19 mouse cellular contexts compared by ENCODE assay signal in the genomic region with DNA sequence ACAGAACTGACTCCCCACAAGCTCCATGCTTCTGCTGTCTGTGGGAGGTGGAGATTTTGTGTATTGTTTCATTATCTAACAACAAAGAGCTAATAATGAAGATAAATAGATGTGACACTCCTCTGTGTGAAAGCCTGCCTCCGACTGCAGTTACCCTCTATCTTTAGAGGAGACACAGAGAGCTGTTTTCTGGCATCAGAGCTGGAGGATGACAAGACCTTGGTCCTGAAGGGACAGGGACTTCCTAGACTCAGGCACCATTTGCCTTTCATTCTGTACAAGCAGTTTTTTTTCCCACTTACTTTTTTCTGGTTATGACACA. TPM values are rescaled to one million over a fixed set of nuclear protein-coding genes. Genes with fewer than 3 reads are reported as not detected.
DNase-seq lines count a peak whose midpoint lies in the region; ATAC-seq and TF ChIP-seq lines count a peak whose summit lies in the region.
"Had no signal": no experiment of that assay in that cellular context is flagged by ENCODE, and none has a peak within 500 bp of the region (broad histone marks: within the 10 kb centered on the region; RNA-seq: fewer than 3 reads in every experiment).

No protein-coding gene starts in this region.

- TF ChIP-seq CTCF in hindbrain, postnatal 0 days (IDR thresholded peaks at IDR 0.05; ENCODE audit: low read depth), result no peak

- no peaks in the 10 kb centered on the region for H3K27me3 ChIP-seq in forebrain, embryonic 12.5 days
- no peaks in the 10 kb centered on the region for H3K27me3 ChIP-seq in forebrain, embryonic 10.5 days (ENCODE audit: poor library complexity, severe bottlenecking)
- H3K27me3 ChIP-seq in neural tube, embryonic 11.5 days (ENCODE audit: control insufficient read depth, insufficient read depth, low read length), result no peaks in the 10 kb centered on the region
- no peaks in the 10 kb centered on the region for H3K27me3 ChIP-seq in hindbrain, postnatal 0 days (ENCODE audit: insufficient read depth, low read length)
- H3K27me3 ChIP-seq in intestine, embryonic 16.5 days (replicated peaks; ENCODE audit: control insufficient read depth, insufficient read depth, low read length), result no peaks in the 10 kb centered on the region
- H3K27me3 ChIP-seq: heart, embryonic 15.5 days; liver, embryonic 12.5 days had no signal

- no peak overlapping the region for H3K9ac ChIP-seq in forebrain, embryonic 12.5 days
- no peak overlapping the region for H3K9ac ChIP-seq in neural tube, embryonic 11.5 days (ENCODE audit: low read length)
- H3K9ac ChIP-seq in hindbrain, postnatal 0 days (replicated peaks; ENCODE audit: low read length), result no peak overlapping the region
- no peak overlapping the region for H3K9ac ChIP-seq in intestine, embryonic 16.5 days (ENCODE audit: low read depth, low read length)
- H3K9ac ChIP-seq: heart, embryonic 15.5 days; liver, embryonic 12.5 days; lung, embryonic 14.5 days had no signal

- 44% methylated on average over 1 of the region's 1 CpGs for WGBS in forebrain, embryonic 12.5 days
- 42% methylated on average over 1 of the region's 1 CpGs for WGBS in forebrain, embryonic 10.5 days
- 17% methylated on average over 1 of the region's 1 CpGs for WGBS in neural tube, embryonic 11.5 days
- WGBS in hindbrain, postnatal 0 days, result 10% methylated on average over 1 of the region's 1 CpGs
- WGBS in intestine, embryonic 16.5 days, result 34% methylated on average over 1 of the region's 1 CpGs

- ATAC-seq in forebrain, embryonic 12.5 days (ENCODE audit: low FRiP score), result no peak
- peak; percentile 47; the same call in 1 of the 2 replicates for ATAC-seq in neural tube, embryonic 11.5 days (ENCODE audit: insufficient read depth, low FRiP score, low TSS enrichment)
- peak; percentile 62 for ATAC-seq in hindbrain, postnatal 0 days
- no peak for ATAC-seq in intestine, embryonic 16.5 days
- ATAC-seq: liver, embryonic 12.5 days had no signal

- H3K9me3 ChIP-seq in forebrain, embryonic 12.5 days, result no peaks in the 10 kb centered on the region
- H3K9me3 ChIP-seq in forebrain, embryonic 10.5 days, result no peaks in the 10 kb centered on the region
- no peaks in the 10 kb centered on the region for H3K9me3 ChIP-seq in neural tube, embryonic 11.5 days (ENCODE audit: control insufficient read depth, low read length)
- H3K9me3 ChIP-seq in hindbrain, postnatal 0 days (ENCODE audit: low read length), result no peaks in the 10 kb centered on the region
- no peaks in the 10 kb centered on the region for H3K9me3 ChIP-seq in intestine, embryonic 16.5 days (ENCODE audit: control insufficient read depth, low read length)
- H3K9me3 ChIP-seq: heart, embryonic 15.5 days; liver, embryonic 12.5 days had no signal

- H3K27ac ChIP-seq in forebrain, embryonic 12.5 days, result peak overlapping the region; percentile 31; the same call in 1 of the 2 replicates
- H3K27ac ChIP-seq in forebrain, embryonic 10.5 days, result no peak overlapping the region
- peak overlapping the region; percentile 76 for H3K27ac ChIP-seq in neural tube, embryonic 11.5 days (ENCODE audit: low read depth, low read length)
- peak overlapping the region; percentile 49; the same call in 1 of the 2 replicates for H3K27ac ChIP-seq in hindbrain, postnatal 0 days
- no peak overlapping the region for H3K27ac ChIP-seq in intestine, embryonic 16.5 days (ENCODE audit: low read length)
- H3K27ac ChIP-seq: heart, adult 2 months; heart, embryonic 15.5 days; liver, embryonic 12.5 days; stomach, postnatal 0 days had no signal

- no peak overlapping the region for H3K4me2 ChIP-seq in forebrain, embryonic 12.5 days
- H3K4me2 ChIP-seq in neural tube, embryonic 11.5 days (ENCODE audit: low read depth), result no peak overlapping the region
- no peak overlapping the region for H3K4me2 ChIP-seq in hindbrain, postnatal 0 days (ENCODE audit: low read depth, low read length)
- no peak overlapping the region for H3K4me2 ChIP-seq in intestine, embryonic 16.5 days (ENCODE audit: low read depth, low read length)
- H3K4me2 ChIP-seq: heart, embryonic 15.5 days; liver, embryonic 12.5 days; lung, embryonic 14.5 days had no signal

- no peak overlapping the region for H3K4me3 ChIP-seq in forebrain, embryonic 12.5 days (replicated peaks)
- no peak overlapping the region for H3K4me3 ChIP-seq in forebrain, embryonic 10.5 days
- no peak overlapping the region for H3K4me3 ChIP-seq in neural tube, embryonic 11.5 days (ENCODE audit: low read depth, low read length)
- no peak overlapping the region for H3K4me3 ChIP-seq in hindbrain, postnatal 0 days (ENCODE audit: low read length)
- no peak overlapping the region for H3K4me3 ChIP-seq in intestine, embryonic 16.5 days (ENCODE audit: low read length)
- H3K4me3 ChIP-seq: heart, adult 2 months; heart, embryonic 15.5 days; liver, embryonic 12.5 days had no signal

- peaks cover 7% of the 10 kb centered on the region; the same call in 1 of the 2 replicates for H3K36me3 ChIP-seq in forebrain, embryonic 12.5 days (replicated peaks)
- peaks cover 16% of the 10 kb centered on the region for H3K36me3 ChIP-seq in forebrain, embryonic 10.5 days (replicated peaks)
- no peaks in the 10 kb centered on the region for H3K36me3 ChIP-seq in neural tube, embryonic 11.5 days (ENCODE audit: control insufficient read depth, insufficient read depth, low read length)
- no peaks in the 10 kb centered on the region for H3K36me3 ChIP-seq in hindbrain, postnatal 0 days (ENCODE audit: insufficient read depth, low read length)
- no peaks in the 10 kb centered on the region for H3K36me3 ChIP-seq in intestine, embryonic 16.5 days (ENCODE audit: control insufficient read depth, insufficient read depth, low read length)
- H3K36me3 ChIP-seq: heart, embryonic 15.5 days; liver, embryonic 12.5 days had no signal

- peaks cover 12% of the 10 kb centered on the region; the same call in 1 of the 2 replicates for H3K4me1 ChIP-seq in forebrain, embryonic 12.5 days
- peaks cover 10% of the 10 kb centered on the region for H3K4me1 ChIP-seq in forebrain, embryonic 10.5 days
- H3K4me1 ChIP-seq in neural tube, embryonic 11.5 days (ENCODE audit: control insufficient read depth, insufficient read depth, low read length), result peaks cover 15% of the 10 kb centered on the region
- H3K4me1 ChIP-seq in hindbrain, postnatal 0 days (ENCODE audit: insufficient read depth, low read length), result no peaks in the 10 kb centered on the region
- no peaks in the 10 kb centered on the region for H3K4me1 ChIP-seq in intestine, embryonic 16.5 days (ENCODE audit: control insufficient read depth, insufficient read depth, low read length)
- H3K4me1 ChIP-seq: heart, embryonic 15.5 days; liver, embryonic 12.5 days had no signal

- no peak for DNase-seq in forebrain, embryonic 10.5 days (ENCODE audit: extremely low spot score, low spot score)
- no peak for DNase-seq in neural tube, embryonic 11.5 days (ENCODE audit: low spot score)
- DNase-seq in neural tube, embryonic 10.5 days (ENCODE audit: extremely low spot score, low spot score), result no peak
- no peak for DNase-seq in hindbrain, postnatal 0 days (ENCODE audit: low spot score)
- peak; percentile 91 for DNase-seq in retina, postnatal 1 day
- DNase-seq in lung, postnatal 14 days, result no peak
- DNase-seq: adrenal gland, postnatal 14 days; gastrocnemius, postnatal 10 days; heart, adult 2 months; kidney, adult 8-10 months; layer of hippocampus, postnatal 36 days; lung, embryonic 14.5 days; thymus, postnatal 14 days had no signal

RNA-seq across cellular contexts. Expression of a gene that starts 20.9 kb away (rescaled TPM):
- polyA plus RNA-seq in forebrain, embryonic 12.5 days (2016; fragmentation: Nextera tagmentation; extraction: Ambion mirVana), result 101 and 106 TPM in 2 replicates
- polyA plus RNA-seq in forebrain, embryonic 10.5 days (2016; fragmentation: Nextera tagmentation; extraction: Ambion mirVana), result 42.3 and 46.1 TPM in 2 replicates
- 97.6 and 123 TPM in 2 replicates for polyA plus RNA-seq in neural tube, embryonic 11.5 days (2014; fragmentation: Nextera tagmentation; extraction: Ambion mirVana)
- 474 and 567 TPM in 2 replicates for total RNA-seq in hindbrain, postnatal 0 days (2014; rRNA removed)
- 180 and 181 TPM in 2 replicates for polyA plus RNA-seq in hindbrain, postnatal 0 days (2015; fragmentation: Nextera tagmentation; extraction: Ambion mirVana)
- polyA plus RNA-seq in intestine, embryonic 16.5 days (2015; fragmentation: Nextera tagmentation; extraction: Ambion mirVana), result 4.4 and 5.0 TPM in 2 replicates
- total RNA-seq: monocyte, adult 5-6 weeks had no signal

Comparison
In these comparisons a context has a peak if more than half of its experiments do, and no peak if none do; other contexts are left out.
1. H3K27ac ChIP-seq: peak in forebrain, embryonic 12.5 days (single experiment), neural tube, embryonic 11.5 days (single experiment) and hindbrain, postnatal 0 days (single experiment); none in forebrain, embryonic 10.5 days (single experiment) and intestine, embryonic 16.5 days (single experiment).
2. ATAC-seq: peak in neural tube, embryonic 11.5 days (single experiment) and hindbrain, postnatal 0 days (single experiment); none in forebrain, embryonic 12.5 days (single experiment) and intestine, embryonic 16.5 days (single experiment).